Mouse (Mus musculus) heart, embryonic 11.5 days (tissue): ENCODE results near the gene Arhgap24. TPM values are rescaled to one million over a fixed set of nuclear protein-coding genes. Genes with fewer than 3 reads are reported as not detected.

Experiments
- ATAC-seq: fragments of 200-750 bp; cut with Nextera tagmentation; replicated peaks from 2 replicates; pipeline ENCODE4 v1.8.0; 2017; ENCODE audit warnings: moderate library complexity; ENCODE audit not compliant: insufficient number of reproducible peaks, low FRiP score, low TSS enrichment
- H3K27ac ChIP-seq: fragments of 300-500 bp; sonication (generic); 2 replicates; pipeline ENCODE4 v1.5.1; 2014; ENCODE audit warnings: mild to moderate bottlenecking, low read depth, low read length
- H3K27me3 ChIP-seq: fragments of 300-500 bp; sonication (generic); 2 replicates; pipeline ENCODE4 v1.6.1; 2014; ENCODE audit warnings: mild to moderate bottlenecking, low read length, mixed read lengths; ENCODE audit not compliant: control insufficient read depth, insufficient read depth
- H3K36me3 ChIP-seq: fragments of 300-500 bp; sonication (generic); 2 replicates; pipeline ENCODE4 v1.6.1; 2014; ENCODE audit warnings: mild to moderate bottlenecking, low read length, moderate library complexity, mixed read lengths; ENCODE audit not compliant: control insufficient read depth, insufficient read depth
- H3K4me1 ChIP-seq: fragments of 300-500 bp; sonication (generic); 2 replicates; pipeline ENCODE4 v1.6.1; 2014; ENCODE audit warnings: low read length; ENCODE audit not compliant: control insufficient read depth, insufficient read depth
- H3K4me2 ChIP-seq: fragments of 300-500 bp; sonication (generic); 2 replicates; pipeline ENCODE4 v1.6.1; 2014; ENCODE audit warnings: mild to moderate bottlenecking, moderate library complexity
- H3K4me3 ChIP-seq: fragments of 300-500 bp; sonication (generic); 2 replicates; pipeline ENCODE4 v1.5.1; 2014; ENCODE audit warnings: low read depth, low read length
- H3K9ac ChIP-seq: fragments of 300-500 bp; sonication (generic); 2 replicates; pipeline ENCODE4 v1.6.1; 2014; ENCODE audit warnings: mild to moderate bottlenecking, low read depth, low read length, moderate library complexity
- H3K9me3 ChIP-seq: fragments of 300-500 bp; sonication (generic); replicated peaks from 2 replicates; pipeline ENCODE4 v1.6.1; 2016; ENCODE audit warnings: low read length; ENCODE audit not compliant: control insufficient read depth
- WGBS: fragments of 180-500 bp; shearing (Covaris S2); extraction: QIAGEN DNeasy Blood & Tissue Kit; methylation state at CpG from one replicate; pipeline ENCODE4 v1.1.7; 2014; ENCODE audit not compliant: insufficient replicate concordance; 5-methylcytosine and 5-hydroxymethylcytosine counted together
- polyA plus RNA-seq: library from polyadenylated mRNA; unstranded; fragments of >200 nt; fragmentation: Nextera tagmentation; extraction: Ambion mirVana; gene quantifications from 2 replicates; pipeline ENCODE4 v1.2.1, GENCODE M21; 2014

Gene Arhgap24
- polyA plus RNA-seq, 1 experiment from 2014 or later: 6.2 TPM

GRCm38 (mm10) chr5:102802833-102803232 lies 321.6 kb downstream of the Arhgap24 start:
- Histone ChIP-seq H3K27me3 (no peaks in the 10 kb centered on the region), H3K36me3 (no peaks in the 10 kb centered on the region), H3K27ac (no peak overlapping the region), H3K4me3 (no peak overlapping the region), H3K4me1 (no peaks in the 10 kb centered on the region), H3K9me3 (no peaks in the 10 kb centered on the region), H3K4me2 (no peak overlapping the region), H3K9ac (no peak overlapping the region)
- WGBS: 80% methylated on average over 6 of the region's 6 CpGs
- no peak for ATAC-seq

GRCm38 (mm10) chr5:102803675-102804074 lies 322.5 kb downstream of the Arhgap24 start:
- WGBS: 49% methylated on average over 4 of the region's 4 CpGs
- Histone ChIP-seq H3K36me3 (no peaks in the 10 kb centered on the region), H3K4me3 (no peak overlapping the region), H3K27ac (no peak overlapping the region), H3K9ac (no peak overlapping the region), H3K27me3 (no peaks in the 10 kb centered on the region), H3K4me2 (no peak overlapping the region), H3K9me3 (no peaks in the 10 kb centered on the region), H3K4me1 (no peaks in the 10 kb centered on the region)
- ATAC-seq: no peak

- H3K27ac ChIP-seq: no peak overlapping the region
- no peaks in the 10 kb centered on the region for H3K4me1 ChIP-seq
- no peaks in the 10 kb centered on the region for H3K27me3 ChIP-seq
- ATAC-seq: no peak
- H3K9me3 ChIP-seq: no peaks in the 10 kb centered on the region
- H3K4me3 ChIP-seq: no peak overlapping the region
- H3K36me3 ChIP-seq: no peaks in the 10 kb centered on the region
- no peak overlapping the region for H3K9ac ChIP-seq
- no peak overlapping the region for H3K4me2 ChIP-seq
Measured at GRCm38 (mm10) chr5:102807518-102807917, 326.3 kb downstream of the Arhgap24 start.

- Histone ChIP-seq H3K4me1 (no peaks in the 10 kb centered on the region), H3K9ac (no peak overlapping the region), H3K4me2 (no peak overlapping the region), H3K27ac (no peak overlapping the region), H3K4me3 (no peak overlapping the region), H3K36me3 (no peaks in the 10 kb centered on the region), H3K27me3 (no peaks in the 10 kb centered on the region), H3K9me3 (no peaks in the 10 kb centered on the region)
- no peak for ATAC-seq
- WGBS: 81% methylated on average over 7 of the region's 7 CpGs
Measured at GRCm38 (mm10) chr5:102810366-102810957, 329.3 kb downstream of the Arhgap24 start.

DNA sequence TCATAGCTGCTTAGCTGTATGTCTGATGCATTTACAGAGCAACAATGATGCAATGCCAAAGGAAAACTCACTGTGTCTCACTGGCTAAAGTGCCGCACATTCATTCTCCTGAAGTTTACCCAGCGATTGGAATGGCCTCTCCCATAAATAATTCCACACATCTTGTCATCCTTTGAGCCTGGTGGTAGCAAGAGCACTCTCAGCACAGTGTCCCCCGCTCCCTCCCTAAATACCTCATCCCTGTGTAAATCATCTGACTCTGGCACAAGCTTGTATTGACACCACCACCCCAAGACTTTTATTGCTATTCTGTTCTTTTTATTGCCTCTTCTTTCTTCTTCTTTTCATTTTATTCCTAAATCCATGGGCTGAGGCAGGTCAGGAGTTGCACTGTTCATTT lies 332.1 kb downstream of the Arhgap24 start:
- no peaks in the 10 kb centered on the region for H3K9me3 ChIP-seq
- 75% methylated on average over 3 of the region's 3 CpGs for WGBS
- no peaks in the 10 kb centered on the region for H3K27me3 ChIP-seq
- no peak overlapping the region for H3K4me3 ChIP-seq
- no peak for ATAC-seq
- no peaks in the 10 kb centered on the region for H3K36me3 ChIP-seq
- no peak overlapping the region for H3K4me2 ChIP-seq
- no peak overlapping the region for H3K9ac ChIP-seq
- H3K4me1 ChIP-seq: no peaks in the 10 kb centered on the region
- H3K27ac ChIP-seq: no peak overlapping the region

DNA sequence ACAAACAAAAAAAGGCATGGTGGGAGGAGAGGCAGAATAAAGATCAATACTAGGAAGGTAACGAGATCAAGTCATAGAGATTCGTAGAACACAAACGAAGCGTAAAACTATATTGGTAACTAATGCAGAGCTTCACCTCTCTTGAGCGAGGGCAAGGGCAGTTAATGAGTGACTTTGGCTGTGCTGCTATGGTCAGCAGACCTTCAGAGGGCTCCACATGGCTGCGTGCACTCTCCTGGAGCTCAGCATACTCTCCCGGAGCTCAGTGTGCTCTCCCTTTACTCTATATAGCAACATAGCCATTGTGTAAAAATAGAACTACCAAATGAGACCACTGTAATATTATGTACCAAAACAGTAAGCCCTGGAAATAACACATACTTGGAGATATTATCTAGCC lies 336.4 kb downstream of the Arhgap24 start:
- Histone ChIP-seq H3K36me3 (no peaks in the 10 kb centered on the region), H3K4me1 (no peaks in the 10 kb centered on the region), H3K27me3 (no peaks in the 10 kb centered on the region), H3K27ac (no peak overlapping the region), H3K4me2 (no peak overlapping the region), H3K4me3 (no peak overlapping the region), H3K9ac (no peak overlapping the region), H3K9me3 (no peaks in the 10 kb centered on the region)
- WGBS: 76% methylated on average over 7 of the region's 7 CpGs
- ATAC-seq: no peak

- H3K4me3 ChIP-seq: no peak overlapping the region
- 65% methylated on average over 8 of the region's 8 CpGs for WGBS
- H3K9me3 ChIP-seq: no peaks in the 10 kb centered on the region
- no peak overlapping the region for H3K4me2 ChIP-seq
- no peaks in the 10 kb centered on the region for H3K27me3 ChIP-seq
- no peak overlapping the region for H3K9ac ChIP-seq
- H3K36me3 ChIP-seq: no peaks in the 10 kb centered on the region
- no peak overlapping the region for H3K27ac ChIP-seq
- ATAC-seq: no peak
- no peaks in the 10 kb centered on the region for H3K4me1 ChIP-seq
Measured at GRCm38 (mm10) chr5:102825538-102825937, 344.3 kb downstream of the Arhgap24 start.

DNA sequence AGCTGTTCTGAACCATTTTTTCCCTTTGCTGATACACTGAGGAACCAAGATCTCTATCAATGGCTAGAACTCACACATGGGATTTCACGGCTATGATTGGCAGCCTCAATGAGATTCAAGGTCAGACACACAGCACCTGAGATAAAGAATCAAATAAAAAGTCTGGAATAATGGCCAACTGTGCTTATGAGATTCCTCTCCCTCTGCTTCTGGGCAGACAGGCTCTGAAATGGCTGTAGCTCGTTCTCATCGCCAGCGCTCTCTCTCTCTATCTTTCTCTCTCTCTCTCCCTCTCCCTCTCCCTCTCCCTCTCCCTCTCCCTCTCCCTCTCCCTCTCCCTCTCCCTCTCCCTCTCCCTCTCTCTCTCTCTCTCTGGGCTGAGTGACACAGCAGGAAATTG lies 357.9 kb downstream of the Arhgap24 start:
- H3K27me3 ChIP-seq: no peaks in the 10 kb centered on the region
- H3K4me1 ChIP-seq: no peaks in the 10 kb centered on the region
- H3K9ac ChIP-seq: no peak overlapping the region
- no peaks in the 10 kb centered on the region for H3K9me3 ChIP-seq
- H3K36me3 ChIP-seq: no peaks in the 10 kb centered on the region
- H3K4me3 ChIP-seq: no peak overlapping the region
- ATAC-seq: no peak
- no peak overlapping the region for H3K27ac ChIP-seq
- WGBS: 56% methylated on average over 4 of the region's 4 CpGs
- no peak overlapping the region for H3K4me2 ChIP-seq

- no peak overlapping the region for H3K4me2 ChIP-seq
- ATAC-seq: no peak
- no peak overlapping the region for H3K4me3 ChIP-seq
- no peak overlapping the region for H3K9ac ChIP-seq
- H3K27ac ChIP-seq: no peak overlapping the region
- H3K36me3 ChIP-seq: no peaks in the 10 kb centered on the region
- peaks cover 11% of the 10 kb centered on the region; the same call in 1 of the 2 replicates for H3K4me1 ChIP-seq
- WGBS: 36% methylated on average over 5 of the region's 5 CpGs
- H3K9me3 ChIP-seq: no peaks in the 10 kb centered on the region
- H3K27me3 ChIP-seq: no peaks in the 10 kb centered on the region
Measured at GRCm38 (mm10) chr5:102843934-102844709, 362.9 kb downstream of the Arhgap24 start.
